Comparison of ENCODE assay signal across 9 mouse cellular contexts in the genomic region with DNA sequence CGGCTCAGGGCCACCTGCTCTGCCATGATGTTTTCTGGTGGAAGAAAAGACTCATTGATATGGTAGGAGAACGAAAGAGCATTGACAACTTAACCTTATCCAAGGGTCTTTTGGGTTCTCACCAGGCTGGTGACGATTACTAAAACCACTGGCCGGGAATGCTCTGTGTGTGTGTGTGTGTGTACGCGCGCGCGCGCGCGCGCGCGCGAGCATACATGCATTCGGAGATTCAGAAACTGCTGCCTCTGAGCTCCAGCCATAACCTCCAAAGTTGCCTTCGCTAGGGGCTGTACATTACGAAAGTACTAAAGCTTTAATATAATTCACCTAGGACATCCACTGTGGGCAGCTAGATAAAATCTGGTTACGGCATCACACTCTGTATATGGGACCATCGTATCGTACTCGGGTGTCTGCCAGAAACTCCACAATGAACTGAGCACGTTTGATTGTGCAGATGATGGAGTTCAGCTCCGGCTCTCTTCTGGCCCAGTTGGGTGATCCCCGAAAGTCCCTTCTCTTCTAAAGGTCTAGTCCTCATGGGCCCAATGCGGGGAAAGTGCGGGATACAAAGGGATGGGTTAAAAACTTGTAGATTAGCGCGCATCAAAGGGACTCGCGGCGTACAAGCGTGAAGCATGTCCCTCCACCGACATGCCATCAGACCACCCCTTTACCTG. TPM values are rescaled to one million over a fixed set of nuclear protein-coding genes. Genes with fewer than 3 reads are reported as not detected.
DNase-seq lines count a peak whose midpoint lies in the region; ATAC-seq lines count a peak whose summit lies in the region.
"Had no signal": no experiment of that assay in that cellular context is flagged by ENCODE, and none has a peak within 500 bp of the region (broad histone marks: within the 10 kb centered on the region; RNA-seq: fewer than 3 reads in every experiment).

No protein-coding gene starts in this region.

- no peaks in the 10 kb centered on the region for H3K9me3 ChIP-seq in heart, embryonic 13.5 days
- no peaks in the 10 kb centered on the region for H3K9me3 ChIP-seq in hindbrain, embryonic 15.5 days
- no peaks in the 10 kb centered on the region for H3K9me3 ChIP-seq in midbrain, embryonic 16.5 days (replicated peaks; ENCODE audit: control insufficient read depth, low read length, poor library complexity, severe bottlenecking)

- H3K4me3 ChIP-seq in heart, embryonic 13.5 days = peak overlapping the region; percentile 67
- H3K4me3 ChIP-seq in brown adipose tissue, adult 24 weeks (ENCODE audit: insufficient read depth, low read depth, low read length) = peak overlapping the region; percentile 84
- peak overlapping the region; percentile 57 for H3K4me3 ChIP-seq in hindbrain, embryonic 15.5 days
- peak overlapping the region; percentile 40 for H3K4me3 ChIP-seq in midbrain, embryonic 16.5 days (ENCODE audit: low read depth, low read length)

- H3K9ac ChIP-seq in heart, embryonic 13.5 days = peak overlapping the region; percentile 83
- peak overlapping the region; percentile 52 for H3K9ac ChIP-seq in hindbrain, embryonic 15.5 days
- peak overlapping the region; percentile 49 for H3K9ac ChIP-seq in midbrain, embryonic 16.5 days (ENCODE audit: low read depth, low read length)

- intact Hi-C loops in heart, postnatal 10 days (cut with DNase I) = loop anchor here (10.0 kb wide), 2 partner anchors 463 to 713 kb away; a partner anchor contains a TSS
- intact Hi-C loops in gastrocnemius, postnatal 36 days (cut with DNase I) = no loop called here

- peak overlapping the region; percentile 75 for H3K4me2 ChIP-seq in heart, embryonic 13.5 days
- peak overlapping the region; percentile 69 for H3K4me2 ChIP-seq in hindbrain, embryonic 15.5 days
- H3K4me2 ChIP-seq in midbrain, embryonic 16.5 days (ENCODE audit: low read length) = peak overlapping the region; percentile 57

- H3K27me3 ChIP-seq in heart, embryonic 13.5 days (replicated peaks) = no peaks in the 10 kb centered on the region
- H3K27me3 ChIP-seq in hindbrain, embryonic 15.5 days = no peaks in the 10 kb centered on the region
- no peaks in the 10 kb centered on the region for H3K27me3 ChIP-seq in midbrain, embryonic 16.5 days (ENCODE audit: control insufficient read depth, insufficient read depth, low read depth, low read length)

- no peak for ATAC-seq in heart, embryonic 13.5 days (ENCODE audit: extremely low read depth, insufficient number of reproducible peaks, low FRiP score, low TSS enrichment)
- ATAC-seq in hindbrain, embryonic 15.5 days (ENCODE audit: low FRiP score, low read depth) = peak; percentile 58
- ATAC-seq in midbrain, embryonic 16.5 days = peak; percentile 61

- DNase-seq in heart, postnatal 10 days = no peak
- DNase-seq in 3T3-L1 (ENCODE audit: low read depth, low spot score) = peak; percentile 28
- no peak for DNase-seq in ovary, postnatal 36 days (ENCODE audit: low spot score)
- DNase-seq in gastrocnemius, postnatal 36 days = no peak

- peak overlapping the region; percentile 92 for H3K27ac ChIP-seq in heart, embryonic 13.5 days (replicated peaks)
- peak overlapping the region; percentile 53 for H3K27ac ChIP-seq in brown adipose tissue, adult 24 weeks (replicated peaks; ENCODE audit: low read depth, low read length)
- peak overlapping the region; percentile 88 for H3K27ac ChIP-seq in hindbrain, embryonic 15.5 days (replicated peaks)
- peak overlapping the region; percentile 76 for H3K27ac ChIP-seq in midbrain, embryonic 16.5 days (ENCODE audit: low read length)

- peaks cover 8% of the 10 kb centered on the region; the same call in 1 of the 2 replicates for H3K36me3 ChIP-seq in heart, embryonic 13.5 days
- H3K36me3 ChIP-seq in hindbrain, embryonic 15.5 days = peaks cover 3% of the 10 kb centered on the region; the same call in 1 of the 2 replicates
- no peaks in the 10 kb centered on the region for H3K36me3 ChIP-seq in midbrain, embryonic 16.5 days (ENCODE audit: control insufficient read depth, insufficient read depth, low read length)

- 22% methylated on average over 35 of the region's 35 CpGs for WGBS in heart, embryonic 13.5 days
- 26% methylated on average over 35 of the region's 35 CpGs for WGBS in hindbrain, embryonic 15.5 days
- whole genome bisulfite sequencing in midbrain, embryonic 16.5 days = 25% methylated on average over 35 of the region's 35 CpGs

- peaks cover 4% of the 10 kb centered on the region; the same call in 1 of the 2 replicates for H3K4me1 ChIP-seq in heart, embryonic 13.5 days
- H3K4me1 ChIP-seq in brown adipose tissue, adult 24 weeks (ENCODE audit: control insufficient read depth, insufficient read depth, insufficient read length, low read length) = no peaks in the 10 kb centered on the region
- H3K4me1 ChIP-seq in hindbrain, embryonic 15.5 days (replicated peaks) = peaks cover 6% of the 10 kb centered on the region
- H3K4me1 ChIP-seq in midbrain, embryonic 16.5 days (ENCODE audit: control insufficient read depth, insufficient read depth, low read length) = peaks cover 8% of the 10 kb centered on the region

RNA-seq across cellular contexts. Expression of a gene that starts 0.7 kb away (rescaled TPM):
- 20.4 and 21.7 TPM in 2 replicates for polyA plus RNA-seq in heart, embryonic 13.5 days (2015; fragmentation: Nextera tagmentation; extraction: Ambion mirVana)
- 10 to 100 TPM in 1 of 2 experiments, 1 to 10 TPM in 1; 9.3 to 10.4 TPM for total RNA-seq in heart, postnatal 10 days (2021)
- polyA plus RNA-seq in brown adipose tissue, adult 24 weeks (2012; ENCODE audit: insufficient read depth, insufficient read length, missing spikeins) = 221 and 233 TPM in 2 replicates
- polyA plus RNA-seq in hindbrain, embryonic 15.5 days (2015; fragmentation: Nextera tagmentation; extraction: Ambion mirVana) = 46.3 and 53.2 TPM in 2 replicates
- 47.7 and 49.4 TPM in 2 replicates for polyA plus RNA-seq in midbrain, embryonic 16.5 days (2015; fragmentation: Nextera tagmentation; extraction: Ambion mirVana)
- 1 to 10 TPM; 2.9 to 3.3 TPM for total RNA-seq in gastrocnemius, postnatal 36 days (2021)

RNA-seq across cellular contexts. Expression of a gene that starts 35.2 kb away (rescaled TPM):
- 17.4 and 18.1 TPM in 2 replicates for polyA plus RNA-seq in heart, embryonic 13.5 days (2015; fragmentation: Nextera tagmentation; extraction: Ambion mirVana)
- total RNA-seq in heart, postnatal 10 days (2021) = 10 to 100 TPM; 45.7 to 48.4 TPM
- polyA plus RNA-seq in brown adipose tissue, adult 24 weeks (2012; ENCODE audit: insufficient read depth, insufficient read length, missing spikeins) = 17.2 and 19.9 TPM in 2 replicates
- polyA plus RNA-seq in hindbrain, embryonic 15.5 days (2015; fragmentation: Nextera tagmentation; extraction: Ambion mirVana) = 15.7 and 16.7 TPM in 2 replicates
- polyA plus RNA-seq in midbrain, embryonic 16.5 days (2015; fragmentation: Nextera tagmentation; extraction: Ambion mirVana) = 16.4 and 19.9 TPM in 2 replicates
- 10 to 100 TPM; 20.6 to 24.2 TPM for total RNA-seq in gastrocnemius, postnatal 36 days (2021)

RNA-seq across cellular contexts. Expression of a gene that starts 35.2 kb away (rescaled TPM):
- 25.3 and 28.5 TPM in 2 replicates for polyA plus RNA-seq in heart, embryonic 13.5 days (2015; fragmentation: Nextera tagmentation; extraction: Ambion mirVana)
- 10 to 100 TPM; 20.7 to 22.7 TPM for total RNA-seq in heart, postnatal 10 days (2021)
- polyA plus RNA-seq in brown adipose tissue, adult 24 weeks (2012; ENCODE audit: insufficient read depth, insufficient read length, missing spikeins) = 17.3 and 20.5 TPM in 2 replicates
- 34.2 and 37.5 TPM in 2 replicates for polyA plus RNA-seq in hindbrain, embryonic 15.5 days (2015; fragmentation: Nextera tagmentation; extraction: Ambion mirVana)
- polyA plus RNA-seq in midbrain, embryonic 16.5 days (2015; fragmentation: Nextera tagmentation; extraction: Ambion mirVana) = 33.6 and 36.1 TPM in 2 replicates
- 10 to 100 TPM; 12.5 to 12.6 TPM for total RNA-seq in gastrocnemius, postnatal 36 days (2021)

RNA-seq across cellular contexts. Expression of a gene that starts 52.9 kb away (rescaled TPM):
- polyA plus RNA-seq in heart, embryonic 13.5 days (2015; fragmentation: Nextera tagmentation; extraction: Ambion mirVana) = not detected in 2 replicates
- not detected for total RNA-seq in heart, postnatal 10 days (2021)
- polyA plus RNA-seq in brown adipose tissue, adult 24 weeks (2012; ENCODE audit: insufficient read depth, insufficient read length, missing spikeins) = not detected in 2 replicates
- not detected in 2 replicates for polyA plus RNA-seq in hindbrain, embryonic 15.5 days (2015; fragmentation: Nextera tagmentation; extraction: Ambion mirVana)
- polyA plus RNA-seq in midbrain, embryonic 16.5 days (2015; fragmentation: Nextera tagmentation; extraction: Ambion mirVana) = 0.36 TPM in 1 of 2 replicates, not detected in the other
- not detected for total RNA-seq in gastrocnemius, postnatal 36 days (2021)
- total RNA-seq: neutrophil, adult 5-6 weeks had no signal

RNA-seq across cellular contexts. Expression of a gene that starts 55.1 kb away (rescaled TPM):
- 16.1 and 16.3 TPM in 2 replicates for polyA plus RNA-seq in heart, embryonic 13.5 days (2015; fragmentation: Nextera tagmentation; extraction: Ambion mirVana)
- total RNA-seq in heart, postnatal 10 days (2021) = 1 to 10 TPM; 7.6 to 7.8 TPM
- polyA plus RNA-seq in brown adipose tissue, adult 24 weeks (2012; ENCODE audit: insufficient read depth, insufficient read length, missing spikeins) = 6.3 and 7.3 TPM in 2 replicates
- polyA plus RNA-seq in hindbrain, embryonic 15.5 days (2015; fragmentation: Nextera tagmentation; extraction: Ambion mirVana) = 7.7 and 8.4 TPM in 2 replicates
- 8.5 and 9.7 TPM in 2 replicates for polyA plus RNA-seq in midbrain, embryonic 16.5 days (2015; fragmentation: Nextera tagmentation; extraction: Ambion mirVana)
- total RNA-seq in gastrocnemius, postnatal 36 days (2021) = 1 to 10 TPM; 2.1 to 2.3 TPM
